Mouse (Mus musculus): Measurements from ENCODE around the gene Iba57.

The Iba57 gene

GRCm38 (mm10) chr11:59132065-59132464 is 31.5 kb downstream of the Iba57 start:
- DNase-seq (ENCODE audit: low spot score), result no peak

DNA sequence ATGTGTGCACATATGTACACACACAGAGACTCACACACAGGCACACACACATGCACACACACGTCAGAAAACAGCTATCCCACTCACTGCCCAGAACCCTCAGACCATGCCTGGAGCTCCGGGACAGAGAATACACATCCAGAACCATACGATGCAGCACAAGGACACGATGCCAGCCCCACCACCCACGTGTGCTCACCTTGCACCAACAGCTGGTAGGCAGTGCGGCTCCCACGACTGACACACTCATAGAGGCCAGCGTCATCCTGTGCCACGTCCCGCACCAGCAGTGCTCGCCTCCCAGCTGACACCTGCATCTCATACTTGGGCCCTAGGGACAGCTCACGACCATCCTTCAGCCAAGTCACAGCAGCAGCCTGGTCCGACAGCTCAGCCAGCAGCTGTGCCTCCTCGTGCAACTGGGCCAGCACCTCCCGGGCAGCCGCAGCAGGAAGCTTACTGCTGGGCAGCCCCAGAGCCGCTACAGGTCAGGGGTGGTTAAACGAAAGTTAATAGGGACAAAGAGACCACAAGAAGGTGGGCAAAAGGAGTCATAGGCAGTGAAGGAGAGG is 32.1 kb downstream of the Iba57 start:
- DNase-seq (ENCODE audit: low spot score), result no peak

GRCm38 (mm10) chr11:59130782-59131181 is 32.8 kb downstream of the Iba57 start:
- no peak for DNase-seq (ENCODE audit: low spot score)

DNA sequence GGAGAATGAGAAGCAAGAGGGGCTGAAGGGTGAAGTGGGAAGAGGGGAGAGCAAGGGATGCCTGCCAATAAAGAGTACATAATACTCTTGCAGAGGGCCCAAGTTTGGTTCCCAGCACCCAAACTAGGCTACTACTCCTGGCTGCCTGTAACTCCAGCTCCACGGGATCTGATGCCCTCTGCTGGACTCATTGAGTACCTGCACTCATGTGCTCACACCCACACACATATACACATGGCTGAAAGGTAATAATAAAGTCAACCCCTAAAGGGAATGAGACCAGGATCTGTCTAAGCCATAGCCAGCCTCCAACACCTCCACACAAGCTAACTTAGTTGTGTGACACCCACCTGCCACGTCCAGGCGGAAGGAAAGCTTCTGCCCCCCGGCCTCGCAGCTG is 57.6 kb downstream of the Iba57 start:
- DNase-seq (ENCODE audit: low spot score), result no peak

Measured in lung, postnatal 25 days (tissue).